Mouse (Mus musculus) neural tube, embryonic 11.5 days (tissue): ENCODE measurements at regions not wholly inside any gene's neighbourhood (a gene's known extent, or its start where the extent isn't known, plus 50 kb on each side); places are given as distances from the start of the nearest gene placed in this dataset.

ENCODE experiments used
- ATAC-seq: fragments of 200-750 bp; cut with Nextera tagmentation; 2 replicates; pipeline ENCODE4 v1.8.0; 2017; ENCODE audit warnings: moderate number of reproducible peaks, mild to moderate bottlenecking, moderate TSS enrichment, moderate library complexity; ENCODE audit not compliant: insufficient read depth, low FRiP score, low TSS enrichment
- DNase-seq: peaks from one replicate; pipeline ENCODE4 v3.0.0-alpha.2; 2015; ENCODE audit warnings: low spot score
- H3K27ac ChIP-seq: fragments of 300-500 bp; sonication (generic); 2 replicates; pipeline ENCODE4 v1.5.1; 2014; ENCODE audit warnings: low read depth, mild to moderate bottlenecking, low read length
- H3K27me3 ChIP-seq: fragments of 300-500 bp; sonication (generic); 2 replicates; pipeline ENCODE4 v1.6.1; 2014; ENCODE audit warnings: mild to moderate bottlenecking, low read length, mixed read lengths; ENCODE audit not compliant: control insufficient read depth, insufficient read depth
- H3K36me3 ChIP-seq: fragments of 300-500 bp; sonication (generic); 2 replicates; pipeline ENCODE4 v1.6.1; 2014; ENCODE audit warnings: mild to moderate bottlenecking, low read length, moderate library complexity, mixed read lengths; ENCODE audit not compliant: control insufficient read depth, insufficient read depth
- H3K4me1 ChIP-seq: fragments of 300-500 bp; sonication (generic); 2 replicates; pipeline ENCODE4 v1.6.1; 2014; ENCODE audit warnings: low read length, mixed read lengths; ENCODE audit not compliant: control insufficient read depth, insufficient read depth
- H3K4me2 ChIP-seq: fragments of 300-500 bp; sonication (generic); 2 replicates; pipeline ENCODE4 v1.6.1; 2014; ENCODE audit warnings: low read depth, mild to moderate bottlenecking, moderate library complexity
- H3K4me3 ChIP-seq: fragments of 300-500 bp; sonication (generic); 2 replicates; pipeline ENCODE4 v1.5.1; 2014; ENCODE audit warnings: low read depth, low read length
- H3K9ac ChIP-seq: fragments of 300-500 bp; sonication (generic); 2 replicates; pipeline ENCODE4 v1.6.1; 2014; ENCODE audit warnings: mild to moderate bottlenecking, low read length
- H3K9me3 ChIP-seq: fragments of 300-500 bp; sonication (generic); 2 replicates; pipeline ENCODE4 v1.6.1; 2016; ENCODE audit warnings: low read length; ENCODE audit not compliant: control insufficient read depth
- WGBS: fragments of 180-500 bp; shearing (Covaris S2); extraction: QIAGEN DNeasy Blood & Tissue Kit; methylation state at CpG from one replicate; pipeline ENCODE4 v1.1.7; 2014; 5-methylcytosine and 5-hydroxymethylcytosine counted together

- no peak overlapping the region for H3K4me2 ChIP-seq
- no peak overlapping the region for H3K4me3 ChIP-seq
- no peak overlapping the region for H3K27ac ChIP-seq
- H3K9ac ChIP-seq, result no peak overlapping the region
- H3K36me3 ChIP-seq, result no peaks in the 10 kb centered on the region
- WGBS, result 86% methylated on average over 1 of the region's 1 CpGs
- H3K27me3 ChIP-seq, result no peaks in the 10 kb centered on the region
- no peaks in the 10 kb centered on the region for H3K9me3 ChIP-seq
- H3K4me1 ChIP-seq, result no peaks in the 10 kb centered on the region
- ATAC-seq (no peak), DNase-seq (no peak)
These were observed 92.1 kb upstream of the Ins2 start for GRCm38 (mm10) chr7:142835319-142835718.

- Histone ChIP-seq H3K4me1 (no peaks in the 10 kb centered on the region), H3K27ac (no peak overlapping the region), H3K9ac (no peak overlapping the region), H3K9me3 (no peaks in the 10 kb centered on the region), H3K4me3 (no peak overlapping the region), H3K36me3 (no peaks in the 10 kb centered on the region), H3K4me2 (no peak overlapping the region), H3K27me3 (no peaks in the 10 kb centered on the region)
- ATAC-seq (no peak), DNase-seq (no peak)
- 10% methylated on average over 2 of the region's 2 CpGs for WGBS
These were observed 87.9 kb upstream of the Ins2 start for GRCm38 (mm10) chr7:142830969-142831673.

- H3K27ac ChIP-seq, result no peak overlapping the region
- DNase-seq, result no peak
- 57% methylated on average over 4 of the region's 4 CpGs for WGBS
These were observed 67.5 kb upstream of the Ins2 start for GRCm38 (mm10) chr7:142810711-142811110.

GRCm38 (mm10) chr7:142799424-142799823 lies 56.2 kb upstream of the Ins2 start:
- Histone ChIP-seq H3K4me1 (no peaks in the 10 kb centered on the region), H3K9me3 (no peaks in the 10 kb centered on the region), H3K9ac (no peak overlapping the region), H3K27ac (no peak overlapping the region), H3K27me3 (no peaks in the 10 kb centered on the region), H3K36me3 (no peaks in the 10 kb centered on the region), H3K4me2 (no peak overlapping the region), H3K4me3 (no peak overlapping the region)
- DNase-seq (peak; percentile 64), ATAC-seq (no peak)
- WGBS, result 23% methylated on average over 6 of the region's 6 CpGs

More at GRCm38 (mm10) chr7:142810711-142811110, 67.5 kb upstream of the Ins2 start:
- Histone ChIP-seq H3K4me1 (no peaks in the 10 kb centered on the region), H3K9ac (no peak overlapping the region), H3K36me3 (no peaks in the 10 kb centered on the region), H3K4me3 (no peak overlapping the region), H3K4me2 (no peak overlapping the region), H3K27me3 (no peaks in the 10 kb centered on the region), H3K9me3 (no peaks in the 10 kb centered on the region)
- ATAC-seq, result no peak

GRCm38 (mm10) chr7:142794481-142794880 lies 51.3 kb upstream of the Ins2 start:
- no peaks in the 10 kb centered on the region for H3K36me3 ChIP-seq
- H3K9ac ChIP-seq, result no peak overlapping the region
- H3K4me3 ChIP-seq, result no peak overlapping the region
- no peaks in the 10 kb centered on the region for H3K9me3 ChIP-seq
- no peaks in the 10 kb centered on the region for H3K4me1 ChIP-seq
- no peaks in the 10 kb centered on the region for H3K27me3 ChIP-seq
- no peak overlapping the region for H3K27ac ChIP-seq
- DNase-seq, result no peak
- ATAC-seq, result no peak
- no peak overlapping the region for H3K4me2 ChIP-seq
- 88% methylated on average over 2 of the region's 2 CpGs for WGBS
